Mouse (Mus musculus): ENCODE data around the gene Cbln3.

GRCm38 (mm10) chr14:55929263-55929997 lies 45.2 kb upstream of the Cbln3 start:
- TF ChIP-seq CTCF (IDR thresholded peaks at IDR 0.05; ENCODE audit: low read depth) (no peak), EP300 (optimal IDR thresholded peaks at IDR 0.05) (no peak)

All from stomach, postnatal 0 days (tissue).